Mouse (Mus musculus) CH12.LX (cell line): ENCODE results near the gene Bsn.

Experiments
- CHD1 ChIP-seq: IDR thresholded peaks from 2 replicates; pipeline ENCODE4 v1.6.1; 2012; ENCODE audit warnings: low read depth, low read length, improper control_type of control experiment, inconsistent platforms
- CTCF ChIP-seq, 2 experiments: IDR thresholded peaks in 1 of 2; conservative IDR thresholded peaks in 1 of 2; 2 replicates each; pipeline ENCODE4 v1.5.1; 2011 to 2012; ENCODE audit warnings: low read depth in 2 of 2, low read length in 2 of 2, improper control_type of control experiment in 1 of 2, inconsistent platforms in 1 of 2, mild to moderate bottlenecking in 1 of 2, moderate library complexity in 1 of 2
- ELF1 ChIP-seq: IDR thresholded peaks from 2 replicates; pipeline ENCODE4 v1.6.1; 2014; ENCODE audit warnings: low read depth, mild to moderate bottlenecking, inconsistent platforms, low read length, improper control_type of control experiment
- EP300 ChIP-seq: IDR thresholded peaks from 2 replicates; pipeline ENCODE4 v1.6.1; 2011; ENCODE audit warnings: low read length, improper control_type of control experiment
- GABPA ChIP-seq: IDR thresholded peaks from 2 replicates; pipeline ENCODE4 v1.6.1; 2012; ENCODE audit warnings: low read depth, low read length, improper control_type of control experiment, inconsistent platforms; ENCODE audit not compliant: insufficient replicate concordance
- HCFC1 ChIP-seq: IDR thresholded peaks from 2 replicates; pipeline ENCODE4 v1.6.1; 2012; ENCODE audit warnings: low read depth, mild to moderate bottlenecking, inconsistent platforms, low read length, improper control_type of control experiment
- JUND ChIP-seq: conservative IDR thresholded peaks from 2 replicates; pipeline ENCODE4 v1.6.1; 2011; ENCODE audit warnings: low read depth, low read length, improper control_type of control experiment
- MAFK ChIP-seq: IDR thresholded peaks from 2 replicates; pipeline ENCODE4 v1.6.1; 2011; ENCODE audit warnings: low read length, improper control_type of control experiment; ENCODE audit not compliant: insufficient replicate concordance
- NRF1 ChIP-seq: IDR thresholded peaks from 2 replicates; pipeline ENCODE4 v1.6.1; 2014; ENCODE audit warnings: low read depth, mild to moderate bottlenecking, inconsistent platforms, low read length, improper control_type of control experiment, moderate library complexity
- POLR2A ChIP-seq: IDR thresholded peaks from 2 replicates; pipeline ENCODE4 v1.6.1; 2011; ENCODE audit warnings: low read depth, mild to moderate bottlenecking, improper control_type of control experiment, low read length
- RAD21 ChIP-seq: IDR thresholded peaks from 2 replicates; pipeline ENCODE4 v1.6.1; 2011; ENCODE audit warnings: low read depth, mild to moderate bottlenecking, low read length, improper control_type of control experiment, moderate library complexity
- SMC3 ChIP-seq: IDR thresholded peaks from 2 replicates; pipeline ENCODE4 v1.6.1; 2011; ENCODE audit warnings: low read depth, low read length, improper control_type of control experiment
- TCF12 ChIP-seq: IDR thresholded peaks from 2 replicates; pipeline ENCODE4 v1.6.1; 2014; ENCODE audit warnings: low read depth, mild to moderate bottlenecking, inconsistent platforms, low read length, improper control_type of control experiment
- USF2 ChIP-seq: conservative IDR thresholded peaks from 2 replicates; pipeline ENCODE4 v1.6.1; 2011; ENCODE audit warnings: low read depth, low read length, improper control_type of control experiment

- TF ChIP-seq RAD21 (no peak), CTCF (conservative IDR thresholded peaks at IDR 0.05 in 1 of 2, IDR thresholded peaks at IDR 0.05 in 1 of 2; ENCODE audit: low read depth in 2 of 2, low read length in 2 of 2) (no peak), POLR2A (no peak), TCF12 (no peak), USF2 (no peak), GABPA (no peak), SMC3 (no peak), MAFK (no peak), ELF1 (no peak), EP300 (no peak), CHD1 (no peak), JUND (no peak), NRF1 (no peak), HCFC1 (no peak)
These were observed 44.5 kb upstream of the Bsn start for GRCm38 (mm10) chr9:108234682-108235081.
